Mouse (Mus musculus): Measurements from ENCODE around the gene Sdf2. TPM values are rescaled to one million over a fixed set of nuclear protein-coding genes. Genes with fewer than 3 reads are reported as not detected.

The Sdf2 gene
- polyA plus RNA-seq, 1 experiment, result 132 TPM

DNA sequence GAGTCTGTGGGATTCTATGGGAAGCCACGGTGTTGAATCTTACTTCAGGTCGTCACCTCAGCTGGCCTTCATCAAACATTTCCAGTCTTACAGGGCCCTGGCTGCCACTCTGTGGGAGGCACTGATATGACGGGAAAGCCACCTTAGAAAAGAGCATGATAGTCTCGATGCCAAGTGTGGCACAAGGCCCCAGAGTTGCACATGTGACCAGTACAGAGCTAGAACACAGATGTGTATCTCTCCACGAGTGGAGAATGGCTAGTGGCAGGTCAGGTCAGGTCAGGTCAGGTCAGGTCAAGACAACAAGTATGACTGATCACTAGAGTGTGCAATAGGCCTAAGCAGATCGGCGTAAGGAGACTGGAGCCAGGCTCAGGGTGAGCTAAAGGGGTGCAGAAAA is 34.9 kb upstream of the Sdf2 start:
- peaks cover 88% of the 10 kb centered on the region for H3K36me3 ChIP-seq (ENCODE audit: control insufficient read depth, insufficient read depth, low read length)
- WGBS, result 94% methylated on average over 7 of the region's 7 CpGs
- peaks cover 3% of the 10 kb centered on the region for H3K4me1 ChIP-seq (replicated peaks; ENCODE audit: control insufficient read depth, insufficient read depth, low read length)
- no peak for TF ChIP-seq CTCF (IDR thresholded peaks at IDR 0.05; ENCODE audit: borderline replicate concordance, control insufficient read depth, extremely low read depth, insufficient read depth, low read length, poor library complexity)
- no peak overlapping the region for H3K4me3 ChIP-seq (ENCODE audit: control insufficient read depth, insufficient read depth, low read length)
- H3K27me3 ChIP-seq (ENCODE audit: control insufficient read depth, insufficient read depth, low read length), result no peaks in the 10 kb centered on the region
- DNase-seq, result no peak
- H3K27ac ChIP-seq (ENCODE audit: control insufficient read depth, insufficient read depth, low read length), result no peak overlapping the region

DNA sequence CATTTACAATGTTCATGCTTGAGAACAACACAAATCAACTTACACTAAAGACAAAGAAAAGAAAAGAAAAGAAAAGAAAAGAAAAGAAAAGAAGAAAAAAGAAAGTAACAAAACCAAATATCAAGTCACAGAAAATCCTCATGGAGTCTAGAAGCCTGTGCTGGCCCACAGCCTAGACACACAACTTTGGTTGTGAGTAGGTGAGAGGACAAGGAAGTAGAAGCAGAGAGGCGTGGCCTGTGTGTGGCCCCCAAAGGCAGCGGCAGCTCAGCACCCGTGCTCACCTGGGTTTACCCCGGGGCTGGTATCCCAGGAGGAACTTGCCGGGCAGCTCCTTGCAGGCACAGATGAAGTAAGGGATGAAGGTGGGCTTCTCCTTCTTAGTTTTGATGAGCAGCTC is 34.0 kb upstream of the Sdf2 start:
- H3K4me3 ChIP-seq (ENCODE audit: control insufficient read depth, insufficient read depth, low read length), result no peak overlapping the region
- 96% methylated on average over 5 of the region's 5 CpGs for WGBS
- H3K27ac ChIP-seq (ENCODE audit: control insufficient read depth, insufficient read depth, low read length), result no peak overlapping the region
- no peaks in the 10 kb centered on the region for H3K27me3 ChIP-seq (ENCODE audit: control insufficient read depth, insufficient read depth, low read length)
- TF ChIP-seq CTCF (IDR thresholded peaks at IDR 0.05; ENCODE audit: borderline replicate concordance, control insufficient read depth, extremely low read depth, insufficient read depth, low read length, poor library complexity) (no peak), POLR2A (IDR thresholded peaks at IDR 0.05; ENCODE audit: control insufficient read depth, extremely low read depth, insufficient read depth, low read length, poor library complexity) (no peak)
- no peak for DNase-seq
- peaks cover 10% of the 10 kb centered on the region for H3K4me1 ChIP-seq (replicated peaks; ENCODE audit: control insufficient read depth, insufficient read depth, low read length)
- peaks cover 81% of the 10 kb centered on the region for H3K36me3 ChIP-seq (ENCODE audit: control insufficient read depth, insufficient read depth, low read length)

DNA sequence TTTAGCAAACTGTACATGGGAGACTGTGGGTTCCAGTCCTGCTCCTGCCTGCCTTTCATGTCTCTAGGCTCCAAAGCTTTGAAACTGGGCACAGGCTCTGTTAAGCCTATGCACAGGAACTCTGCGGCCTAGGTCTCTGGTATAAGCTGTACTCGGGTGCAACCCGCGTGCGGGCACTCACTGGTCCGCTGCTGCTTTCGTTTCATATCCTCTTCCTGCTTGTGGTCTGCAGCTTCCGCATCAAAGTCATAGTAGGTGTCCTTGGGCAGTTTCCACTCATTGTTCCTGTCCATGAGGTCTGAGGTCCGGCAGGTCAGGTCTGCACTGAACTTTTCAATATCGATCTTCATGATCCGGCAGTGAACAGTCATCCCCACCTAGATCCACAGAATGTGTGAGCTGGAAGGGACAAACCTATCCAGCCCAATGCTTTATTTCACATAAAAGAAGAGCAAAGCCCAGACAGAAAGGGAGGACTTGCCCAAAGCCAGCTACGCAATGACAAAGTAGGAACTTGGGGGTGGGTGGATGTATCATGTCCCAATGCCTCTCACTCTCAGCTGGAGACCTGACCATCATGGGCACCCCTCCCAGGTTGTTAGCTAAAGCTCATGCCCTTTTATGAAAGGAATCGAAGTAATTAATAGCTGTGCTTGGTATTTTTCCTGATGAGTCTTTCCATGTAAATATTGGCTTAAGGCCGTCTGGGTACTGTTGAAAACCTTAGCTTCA is 32.3 kb upstream of the Sdf2 start:
- 58% methylated on average over 14 of the region's 14 CpGs for WGBS
- Histone ChIP-seq H3K27ac (ENCODE audit: control insufficient read depth, insufficient read depth, low read length) (no peak overlapping the region), H3K27me3 (ENCODE audit: control insufficient read depth, insufficient read depth, low read length) (no peaks in the 10 kb centered on the region), H3K4me3 (ENCODE audit: control insufficient read depth, insufficient read depth, low read length) (no peak overlapping the region), H3K36me3 (ENCODE audit: control insufficient read depth, insufficient read depth, low read length) (peaks cover 80% of the 10 kb centered on the region), H3K4me1 (replicated peaks; ENCODE audit: control insufficient read depth, insufficient read depth, low read length) (peaks cover 10% of the 10 kb centered on the region)
- no peak for DNase-seq
- TF ChIP-seq POLR2A (IDR thresholded peaks at IDR 0.05; ENCODE audit: control insufficient read depth, extremely low read depth, insufficient read depth, low read length, poor library complexity) (no peak), CTCF (IDR thresholded peaks at IDR 0.05; ENCODE audit: borderline replicate concordance, control insufficient read depth, extremely low read depth, insufficient read depth, low read length, poor library complexity) (no peak)

DNA sequence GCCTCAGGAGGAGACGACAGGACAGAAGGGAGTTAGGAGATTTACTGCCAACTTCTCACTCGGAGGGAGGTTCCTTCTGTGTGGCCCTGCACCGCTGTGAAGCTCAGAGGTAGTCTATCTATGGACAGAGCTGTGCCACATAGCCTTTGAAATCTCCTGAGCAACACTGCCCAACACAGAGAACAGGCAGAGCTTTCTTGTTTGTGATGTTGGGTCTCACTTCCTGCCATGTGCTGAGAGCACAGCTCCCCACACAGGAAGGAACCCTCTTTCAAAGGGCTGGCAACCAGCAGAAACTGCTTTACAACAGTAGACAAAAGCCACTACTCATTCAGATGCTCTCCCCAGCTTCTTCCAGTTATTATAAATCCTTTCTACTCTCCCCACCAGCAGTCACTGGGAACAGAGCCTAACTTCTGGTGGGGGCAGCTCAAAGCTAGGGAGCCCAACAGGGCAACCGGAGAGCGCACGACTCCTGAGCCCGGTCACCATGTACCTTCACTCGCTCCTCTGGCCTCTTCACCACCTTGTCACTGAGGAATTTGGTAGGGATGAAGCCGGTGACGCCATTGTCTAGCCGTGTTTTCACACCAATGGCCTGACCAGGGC is 29.7 kb upstream of the Sdf2 start:
- H3K27me3 ChIP-seq (ENCODE audit: control insufficient read depth, insufficient read depth, low read length), result no peaks in the 10 kb centered on the region
- peaks cover 10% of the 10 kb centered on the region for H3K4me1 ChIP-seq (replicated peaks; ENCODE audit: control insufficient read depth, insufficient read depth, low read length)
- peak; percentile 50 for DNase-seq
- TF ChIP-seq CTCF (IDR thresholded peaks at IDR 0.05; ENCODE audit: borderline replicate concordance, control insufficient read depth, extremely low read depth, insufficient read depth, low read length, poor library complexity), result no peak
- TF ChIP-seq POLR2A (IDR thresholded peaks at IDR 0.05; ENCODE audit: control insufficient read depth, extremely low read depth, insufficient read depth, low read length, poor library complexity), result no peak
- peaks cover 78% of the 10 kb centered on the region for H3K36me3 ChIP-seq (ENCODE audit: control insufficient read depth, insufficient read depth, low read length)
- no peak overlapping the region for H3K4me3 ChIP-seq (ENCODE audit: control insufficient read depth, insufficient read depth, low read length)
- peak overlapping the region; percentile 69 for H3K27ac ChIP-seq (ENCODE audit: control insufficient read depth, insufficient read depth, low read length)
- WGBS, result 66% methylated on average over 11 of the region's 11 CpGs

DNA sequence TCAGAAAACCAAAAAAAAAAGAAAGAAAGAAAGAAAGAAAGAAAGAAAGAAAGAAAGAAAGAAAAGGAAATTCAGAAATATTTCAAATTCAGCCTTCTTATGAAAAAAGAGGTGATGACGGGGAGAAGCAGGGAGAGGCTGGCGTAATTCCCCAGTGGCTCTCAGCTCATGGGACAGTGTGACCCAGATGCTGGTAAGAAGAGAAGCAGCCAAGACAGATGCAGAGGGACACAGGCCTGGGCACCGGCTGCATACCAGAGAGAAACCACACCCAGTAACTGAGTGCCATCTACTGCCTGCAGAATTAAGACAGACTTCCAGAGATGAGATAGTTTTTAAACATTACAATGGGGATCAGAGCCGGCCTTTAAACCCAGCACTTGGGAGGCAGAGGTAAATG is 22.0 kb upstream of the Sdf2 start:
- 98% methylated on average over 4 of the region's 4 CpGs for WGBS
- Histone ChIP-seq H3K4me3 (ENCODE audit: control insufficient read depth, insufficient read depth, low read length) (no peak overlapping the region), H3K27ac (ENCODE audit: control insufficient read depth, insufficient read depth, low read length) (no peak overlapping the region), H3K27me3 (ENCODE audit: control insufficient read depth, insufficient read depth, low read length) (no peaks in the 10 kb centered on the region), H3K36me3 (ENCODE audit: control insufficient read depth, insufficient read depth, low read length) (peaks cover 95% of the 10 kb centered on the region), H3K4me1 (replicated peaks; ENCODE audit: control insufficient read depth, insufficient read depth, low read length) (no peaks in the 10 kb centered on the region)
- TF ChIP-seq POLR2A (IDR thresholded peaks at IDR 0.05; ENCODE audit: control insufficient read depth, extremely low read depth, insufficient read depth, low read length, poor library complexity), result no peak
- no peak for TF ChIP-seq CTCF (IDR thresholded peaks at IDR 0.05; ENCODE audit: borderline replicate concordance, control insufficient read depth, extremely low read depth, insufficient read depth, low read length, poor library complexity)
- no peak for DNase-seq

DNA sequence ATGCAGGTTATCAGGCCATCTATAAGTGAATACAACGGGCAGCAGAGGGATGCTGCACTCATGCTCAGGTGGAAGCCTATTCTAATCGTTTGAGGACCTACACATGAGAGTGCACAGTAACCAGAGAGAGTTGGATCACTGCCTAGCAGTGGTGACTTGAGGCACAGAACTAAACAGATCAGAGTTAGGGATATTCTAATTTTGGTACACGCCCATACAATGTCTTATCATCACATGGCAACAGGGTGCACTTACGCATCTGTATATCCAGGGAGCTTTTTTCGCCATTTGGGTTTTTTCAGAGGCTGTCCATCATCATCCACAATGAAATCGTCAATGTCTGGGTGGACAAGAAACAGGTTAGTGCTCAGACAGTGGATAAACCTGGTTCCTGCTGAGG is 14.0 kb upstream of the Sdf2 start:
- no peak for DNase-seq
- Histone ChIP-seq H3K4me1 (replicated peaks; ENCODE audit: control insufficient read depth, insufficient read depth, low read length) (no peaks in the 10 kb centered on the region), H3K27me3 (ENCODE audit: control insufficient read depth, insufficient read depth, low read length) (no peaks in the 10 kb centered on the region), H3K36me3 (ENCODE audit: control insufficient read depth, insufficient read depth, low read length) (peaks cover 71% of the 10 kb centered on the region), H3K27ac (ENCODE audit: control insufficient read depth, insufficient read depth, low read length) (no peak overlapping the region), H3K4me3 (ENCODE audit: control insufficient read depth, insufficient read depth, low read length) (no peak overlapping the region)
- no peak for TF ChIP-seq CTCF (IDR thresholded peaks at IDR 0.05; ENCODE audit: borderline replicate concordance, control insufficient read depth, extremely low read depth, insufficient read depth, low read length, poor library complexity)
- no peak for TF ChIP-seq POLR2A (IDR thresholded peaks at IDR 0.05; ENCODE audit: control insufficient read depth, extremely low read depth, insufficient read depth, low read length, poor library complexity)
- 98% methylated on average over 6 of the region's 6 CpGs for WGBS

All from thymus, adult 2 months (tissue).